Mouse (Mus musculus): Measurements from ENCODE around the gene Synpo2. TPM values are rescaled to one million over a fixed set of nuclear protein-coding genes. Genes with fewer than 3 reads are reported as not detected.

Synpo2 gene
- polyA plus RNA-seq, 1 experiment from 2014 or later = 39.9 TPM

DNA sequence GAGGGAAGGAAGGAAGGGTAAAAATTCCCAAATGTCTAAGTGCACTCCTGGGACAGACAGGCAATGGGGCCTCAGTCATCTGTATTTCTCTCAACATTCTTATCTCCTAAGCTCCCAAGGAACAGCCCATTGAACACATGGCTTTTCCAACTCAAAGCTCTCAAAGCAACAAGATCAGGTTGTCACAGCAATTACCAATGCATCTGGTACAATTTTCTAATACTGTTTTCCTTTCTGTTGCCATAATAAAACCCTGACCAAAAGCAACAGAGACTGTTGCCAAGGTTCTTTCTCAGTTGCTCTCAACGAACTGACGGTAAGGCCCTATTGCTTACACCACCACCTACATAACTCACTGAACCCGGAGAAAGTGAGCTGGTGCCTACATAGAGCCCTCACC lies 8.7 kb downstream of the Synpo2 start:
- no peak overlapping the region for H3K4me3 ChIP-seq (ENCODE audit: low read depth, low read length)
- H3K9me3 ChIP-seq (ENCODE audit: control insufficient read depth, low read depth, low read length) = no peaks in the 10 kb centered on the region
- H3K36me3 ChIP-seq (ENCODE audit: control insufficient read depth, insufficient read depth, low read length) = no peaks in the 10 kb centered on the region
- H3K27ac ChIP-seq (ENCODE audit: low read length) = no peak overlapping the region
- no peaks in the 10 kb centered on the region for H3K4me1 ChIP-seq (ENCODE audit: control insufficient read depth, insufficient read depth, low read length)
- no peaks in the 10 kb centered on the region for H3K27me3 ChIP-seq (ENCODE audit: control insufficient read depth, insufficient read depth, low read length)
- WGBS = 88% methylated on average over 3 of the region's 3 CpGs
- H3K4me2 ChIP-seq (replicated peaks; ENCODE audit: low read depth, low read length) = no peak overlapping the region
- ATAC-seq (ENCODE audit: insufficient number of reproducible peaks, insufficient read depth, low FRiP score, low read depth) = no peak
- H3K9ac ChIP-seq (replicated peaks; ENCODE audit: low read depth, low read length) = no peak overlapping the region

DNA sequence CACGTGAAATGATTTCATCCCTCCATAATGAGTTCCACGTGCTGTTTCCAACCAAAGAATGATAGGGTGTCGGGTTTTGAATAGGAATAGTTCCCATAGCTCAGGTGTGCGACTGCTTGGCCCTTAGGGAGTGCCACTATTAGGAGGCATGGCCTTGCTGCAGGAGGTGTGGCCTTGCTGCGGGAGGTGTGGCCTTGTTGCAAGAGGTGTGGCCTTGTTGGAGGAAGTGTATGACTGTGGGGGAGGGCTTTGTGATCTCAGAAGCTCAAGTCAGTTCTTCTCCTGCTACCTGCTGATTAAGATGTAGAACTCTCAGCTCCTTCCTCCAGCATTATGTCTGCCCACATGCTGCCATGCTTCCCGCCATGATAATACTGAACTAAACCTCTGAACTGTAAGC lies 17.3 kb downstream of the Synpo2 start:
- ATAC-seq (ENCODE audit: insufficient number of reproducible peaks, insufficient read depth, low FRiP score, low read depth) = no peak
- Histone ChIP-seq H3K9me3 (ENCODE audit: control insufficient read depth, low read depth, low read length) (no peaks in the 10 kb centered on the region), H3K4me1 (ENCODE audit: control insufficient read depth, insufficient read depth, low read length) (no peaks in the 10 kb centered on the region), H3K4me2 (replicated peaks; ENCODE audit: low read depth, low read length) (no peak overlapping the region), H3K9ac (replicated peaks; ENCODE audit: low read depth, low read length) (no peak overlapping the region), H3K4me3 (ENCODE audit: low read depth, low read length) (no peak overlapping the region), H3K27ac (ENCODE audit: low read length) (no peak overlapping the region), H3K36me3 (ENCODE audit: control insufficient read depth, insufficient read depth, low read length) (no peaks in the 10 kb centered on the region), H3K27me3 (ENCODE audit: control insufficient read depth, insufficient read depth, low read length) (no peaks in the 10 kb centered on the region)
- WGBS = 56% methylated on average over 6 of the region's 6 CpGs

DNA sequence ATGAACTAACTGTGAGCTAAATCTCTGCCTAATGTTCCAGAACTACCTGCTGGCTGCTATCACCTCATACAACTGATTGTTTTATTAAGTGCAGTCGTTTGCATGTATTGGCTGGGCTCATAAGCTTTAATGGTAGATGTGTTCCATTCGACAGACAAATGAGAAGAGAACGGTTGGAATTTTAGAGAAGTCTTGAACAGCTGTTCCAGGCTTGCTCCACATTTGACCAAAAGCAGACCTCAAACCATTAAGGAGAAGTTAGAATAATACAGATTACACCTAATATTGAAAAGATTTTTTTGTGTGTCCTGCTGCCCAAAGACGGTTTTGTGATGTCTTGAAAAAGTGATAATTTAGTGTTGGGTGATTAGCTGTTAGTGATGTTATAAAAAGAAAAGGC lies 27.1 kb downstream of the Synpo2 start:
- no peaks in the 10 kb centered on the region for H3K27me3 ChIP-seq (ENCODE audit: control insufficient read depth, insufficient read depth, low read length)
- peaks cover 13% of the 10 kb centered on the region for H3K4me1 ChIP-seq (ENCODE audit: control insufficient read depth, insufficient read depth, low read length)
- no peak overlapping the region for H3K9ac ChIP-seq (replicated peaks; ENCODE audit: low read depth, low read length)
- H3K36me3 ChIP-seq (ENCODE audit: control insufficient read depth, insufficient read depth, low read length) = no peaks in the 10 kb centered on the region
- no peak for ATAC-seq (ENCODE audit: insufficient number of reproducible peaks, insufficient read depth, low FRiP score, low read depth)
- 0 out of 2 replicates have a peak overlapping the region, but pooled peaks have one; percentile 1 for H3K27ac ChIP-seq (ENCODE audit: low read length)
- H3K4me2 ChIP-seq (replicated peaks; ENCODE audit: low read depth, low read length) = no peak overlapping the region
- WGBS = 51% methylated on average over 4 of the region's 4 CpGs
- H3K4me3 ChIP-seq (ENCODE audit: low read depth, low read length) = no peak overlapping the region
- H3K9me3 ChIP-seq (ENCODE audit: control insufficient read depth, low read depth, low read length) = no peaks in the 10 kb centered on the region

DNA sequence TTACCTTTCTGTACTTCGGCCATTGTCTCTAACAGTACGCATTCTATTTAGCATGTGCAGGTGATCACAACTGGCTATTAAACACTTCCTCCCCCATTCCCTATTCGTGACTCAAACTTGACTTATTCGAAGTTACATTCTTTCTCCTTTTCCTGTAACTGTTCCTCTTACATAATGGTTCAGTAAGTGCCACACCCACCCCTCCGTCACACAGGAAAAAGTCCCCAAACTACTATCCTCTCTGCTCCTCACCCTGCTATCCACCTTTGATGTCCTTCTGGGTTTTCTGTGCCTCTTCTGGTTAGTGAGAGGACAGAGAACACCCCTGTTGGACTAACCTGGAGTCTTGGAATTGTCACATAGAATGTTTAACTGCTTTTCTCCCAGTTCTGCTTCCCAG lies 28.6 kb downstream of the Synpo2 start:
- H3K9ac ChIP-seq (replicated peaks; ENCODE audit: low read depth, low read length) = no peak overlapping the region

DNA sequence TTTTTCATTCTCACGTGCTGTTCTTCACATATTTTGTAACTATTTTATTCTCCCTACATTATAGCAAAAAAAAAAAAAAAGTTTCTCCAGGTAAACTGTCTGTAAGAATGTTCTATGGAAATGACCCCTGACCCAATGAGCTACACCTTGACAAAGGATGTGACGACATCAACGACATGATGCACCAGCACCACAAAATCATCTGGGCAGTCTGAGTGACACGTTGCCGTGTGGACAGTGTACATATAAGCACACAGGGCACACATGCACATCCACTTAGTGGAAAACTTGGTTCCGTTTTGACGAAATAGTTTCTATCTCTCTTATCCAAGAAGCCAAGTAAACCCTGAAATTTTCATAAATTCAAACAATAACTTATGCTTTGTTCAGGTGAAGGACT lies 30.5 kb downstream of the Synpo2 start:
- Histone ChIP-seq H3K4me3 (ENCODE audit: low read depth, low read length) (no peak overlapping the region), H3K9me3 (ENCODE audit: control insufficient read depth, low read depth, low read length) (no peaks in the 10 kb centered on the region), H3K9ac (replicated peaks; ENCODE audit: low read depth, low read length) (0 out of 2 replicates have a peak overlapping the region, but pooled peaks have one; percentile 7), H3K36me3 (ENCODE audit: control insufficient read depth, insufficient read depth, low read length) (no peaks in the 10 kb centered on the region), H3K27me3 (ENCODE audit: control insufficient read depth, insufficient read depth, low read length) (no peaks in the 10 kb centered on the region), H3K4me1 (ENCODE audit: control insufficient read depth, insufficient read depth, low read length) (peaks cover 13% of the 10 kb centered on the region), H3K4me2 (replicated peaks; ENCODE audit: low read depth, low read length) (peak overlapping the region; percentile 37), H3K27ac (ENCODE audit: low read length) (peak overlapping the region; percentile 92)
- ATAC-seq (ENCODE audit: insufficient number of reproducible peaks, insufficient read depth, low FRiP score, low read depth) = no peak
- WGBS = 57% methylated on average over 7 of the region's 7 CpGs

More for the DNA sequence above, 28.6 kb downstream of the Synpo2 start:
- no peak for ATAC-seq (ENCODE audit: insufficient number of reproducible peaks, insufficient read depth, low FRiP score, low read depth)
- Histone ChIP-seq H3K4me2 (replicated peaks; ENCODE audit: low read depth, low read length) (no peak overlapping the region), H3K27me3 (ENCODE audit: control insufficient read depth, insufficient read depth, low read length) (no peaks in the 10 kb centered on the region), H3K27ac (ENCODE audit: low read length) (0 out of 2 replicates have a peak overlapping the region, but pooled peaks have one; percentile 1), H3K4me1 (ENCODE audit: control insufficient read depth, insufficient read depth, low read length) (peaks cover 13% of the 10 kb centered on the region), H3K36me3 (ENCODE audit: control insufficient read depth, insufficient read depth, low read length) (no peaks in the 10 kb centered on the region), H3K4me3 (ENCODE audit: low read depth, low read length) (no peak overlapping the region), H3K9me3 (ENCODE audit: control insufficient read depth, low read depth, low read length) (no peaks in the 10 kb centered on the region)
- 72% methylated on average over 5 of the region's 5 CpGs for WGBS

DNA sequence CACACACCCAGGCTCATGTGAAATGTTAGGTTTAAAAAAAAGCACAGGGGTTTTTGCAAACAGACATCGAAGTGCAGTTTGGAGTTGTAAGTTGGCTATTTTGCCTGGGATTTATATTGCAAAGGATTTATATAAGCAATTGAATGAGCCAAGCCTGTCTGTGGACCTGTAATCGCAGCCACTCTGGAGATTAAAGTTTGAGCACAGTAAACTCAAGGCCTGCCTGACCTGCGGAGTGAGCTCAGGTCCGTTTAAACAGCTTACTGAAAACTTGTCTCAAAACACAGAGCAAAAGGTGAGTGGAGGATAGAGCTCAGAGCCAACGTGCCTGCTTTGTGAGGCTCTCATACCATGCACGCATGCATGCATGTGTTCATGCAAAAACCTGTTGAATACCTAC lies 30.9 kb downstream of the Synpo2 start:
- H3K36me3 ChIP-seq (ENCODE audit: control insufficient read depth, insufficient read depth, low read length) = no peaks in the 10 kb centered on the region
- 0 out of 2 replicates have a peak overlapping the region, but pooled peaks have one; percentile 7 for H3K9ac ChIP-seq (replicated peaks; ENCODE audit: low read depth, low read length)
- WGBS = 19% methylated on average over 6 of the region's 6 CpGs
- H3K4me2 ChIP-seq (replicated peaks; ENCODE audit: low read depth, low read length) = peak overlapping the region; percentile 37
- H3K27ac ChIP-seq (ENCODE audit: low read length) = peak overlapping the region; percentile 92
- H3K4me3 ChIP-seq (ENCODE audit: low read depth, low read length) = no peak overlapping the region
- H3K4me1 ChIP-seq (ENCODE audit: control insufficient read depth, insufficient read depth, low read length) = peaks cover 13% of the 10 kb centered on the region
- peak; percentile 47 for ATAC-seq (ENCODE audit: insufficient number of reproducible peaks, insufficient read depth, low FRiP score, low read depth)
- no peaks in the 10 kb centered on the region for H3K27me3 ChIP-seq (ENCODE audit: control insufficient read depth, insufficient read depth, low read length)
- H3K9me3 ChIP-seq (ENCODE audit: control insufficient read depth, low read depth, low read length) = no peaks in the 10 kb centered on the region

DNA sequence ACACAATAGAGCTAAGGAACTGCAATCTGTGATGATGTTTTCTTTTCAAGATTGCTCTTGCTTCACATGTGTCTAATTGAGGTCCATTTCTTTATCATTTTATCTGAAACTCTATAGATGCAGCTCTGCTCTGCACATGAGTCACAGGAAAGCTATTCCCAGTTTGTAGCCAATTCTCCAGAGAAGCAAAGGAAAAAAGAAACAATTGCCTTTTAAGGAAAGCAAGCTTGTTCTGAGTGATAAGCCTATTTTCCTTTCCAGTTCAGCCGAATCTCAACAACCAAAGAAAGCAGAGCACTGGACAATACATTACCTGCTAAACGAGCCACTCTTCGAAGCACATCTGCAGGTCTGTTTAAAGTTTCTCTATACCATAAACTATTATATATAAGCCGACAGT lies 31.3 kb downstream of the Synpo2 start:
- Histone ChIP-seq H3K9me3 (ENCODE audit: control insufficient read depth, low read depth, low read length) (no peaks in the 10 kb centered on the region), H3K4me2 (replicated peaks; ENCODE audit: low read depth, low read length) (peak overlapping the region; percentile 37), H3K27me3 (ENCODE audit: control insufficient read depth, insufficient read depth, low read length) (no peaks in the 10 kb centered on the region), H3K27ac (ENCODE audit: low read length) (peak overlapping the region; percentile 92), H3K4me1 (ENCODE audit: control insufficient read depth, insufficient read depth, low read length) (peaks cover 13% of the 10 kb centered on the region), H3K9ac (replicated peaks; ENCODE audit: low read depth, low read length) (0 out of 2 replicates have a peak overlapping the region, but pooled peaks have one; percentile 7), H3K4me3 (ENCODE audit: low read depth, low read length) (no peak overlapping the region), H3K36me3 (ENCODE audit: control insufficient read depth, insufficient read depth, low read length) (no peaks in the 10 kb centered on the region)
- ATAC-seq (ENCODE audit: insufficient number of reproducible peaks, insufficient read depth, low FRiP score, low read depth) = peak; percentile 70
- 14% methylated on average over 4 of the region's 4 CpGs for WGBS

DNA sequence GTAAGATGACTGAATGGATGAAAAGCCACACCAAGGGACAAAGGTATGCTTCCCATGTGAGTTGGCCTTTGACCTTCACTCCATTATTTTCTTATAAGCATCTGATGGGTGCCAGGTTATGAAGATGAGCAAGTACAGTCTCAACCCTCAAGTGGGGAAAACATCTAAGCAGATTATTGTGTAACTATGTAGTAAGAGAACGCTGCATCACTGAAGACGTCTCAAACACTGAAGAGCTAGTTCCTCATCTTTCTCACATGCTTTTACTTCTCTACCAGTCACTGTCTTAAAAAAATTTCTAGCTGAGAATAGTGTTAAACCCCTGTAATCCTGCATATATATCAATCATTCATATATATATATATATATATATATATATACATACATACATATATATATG lies 34.2 kb downstream of the Synpo2 start:
- H3K36me3 ChIP-seq (ENCODE audit: control insufficient read depth, insufficient read depth, low read length) = no peaks in the 10 kb centered on the region
- H3K27me3 ChIP-seq (ENCODE audit: control insufficient read depth, insufficient read depth, low read length) = no peaks in the 10 kb centered on the region

DNA sequence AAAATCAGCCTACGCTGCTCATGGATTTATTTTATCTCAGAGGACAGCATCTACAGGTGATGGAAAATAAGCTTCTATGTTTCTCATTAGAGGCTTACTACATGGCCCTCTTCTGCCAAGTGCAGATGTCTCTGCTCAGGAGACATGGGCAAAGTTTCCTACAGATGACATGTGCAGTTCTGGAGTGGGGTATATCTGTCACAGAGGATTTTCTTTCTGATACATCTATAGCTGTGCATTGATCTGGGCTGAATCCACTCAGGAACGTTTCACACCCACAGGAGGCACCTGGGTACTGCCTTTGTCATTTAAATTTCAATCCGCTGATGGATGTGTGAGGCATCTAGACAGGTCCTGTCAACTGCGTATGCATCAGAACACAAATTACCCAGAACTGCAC lies 42.2 kb downstream of the Synpo2 start:
- H3K9ac ChIP-seq (replicated peaks; ENCODE audit: low read depth, low read length) = no peak overlapping the region
- H3K36me3 ChIP-seq (ENCODE audit: control insufficient read depth, insufficient read depth, low read length) = no peaks in the 10 kb centered on the region
- H3K9me3 ChIP-seq (ENCODE audit: control insufficient read depth, low read depth, low read length) = no peaks in the 10 kb centered on the region
- H3K4me2 ChIP-seq (replicated peaks; ENCODE audit: low read depth, low read length) = no peak overlapping the region
- no peak overlapping the region for H3K4me3 ChIP-seq (ENCODE audit: low read depth, low read length)
- H3K27ac ChIP-seq (ENCODE audit: low read length) = no peak overlapping the region
- ATAC-seq (ENCODE audit: insufficient number of reproducible peaks, insufficient read depth, low FRiP score, low read depth) = no peak
- H3K4me1 ChIP-seq (ENCODE audit: control insufficient read depth, insufficient read depth, low read length) = peaks cover under 1% of the 10 kb centered on the region; the same call in 1 of the 2 replicates
- no peaks in the 10 kb centered on the region for H3K27me3 ChIP-seq (ENCODE audit: control insufficient read depth, insufficient read depth, low read length)
- 82% methylated on average over 4 of the region's 4 CpGs for WGBS

More for the DNA sequence above, 34.2 kb downstream of the Synpo2 start:
- Histone ChIP-seq H3K9me3 (ENCODE audit: control insufficient read depth, low read depth, low read length) (no peaks in the 10 kb centered on the region), H3K4me1 (ENCODE audit: control insufficient read depth, insufficient read depth, low read length) (peaks cover 13% of the 10 kb centered on the region), H3K4me2 (replicated peaks; ENCODE audit: low read depth, low read length) (no peak overlapping the region), H3K4me3 (ENCODE audit: low read depth, low read length) (no peak overlapping the region), H3K27ac (ENCODE audit: low read length) (no peak overlapping the region), H3K9ac (replicated peaks; ENCODE audit: low read depth, low read length) (no peak overlapping the region)
- no peak for ATAC-seq (ENCODE audit: insufficient number of reproducible peaks, insufficient read depth, low FRiP score, low read depth)
- WGBS = 86% methylated on average over 2 of the region's 2 CpGs

All from stomach, embryonic 14.5 days (tissue).